Mouse (Mus musculus): ENCODE results near the gene Tnni1.

Gene Tnni1

GRCm38 (mm10) chr1:135844481-135844880 lies 65.2 kb downstream of the Tnni1 start:
- peak; percentile 60 for DNase-seq (ENCODE audit: low spot score)

DNA sequence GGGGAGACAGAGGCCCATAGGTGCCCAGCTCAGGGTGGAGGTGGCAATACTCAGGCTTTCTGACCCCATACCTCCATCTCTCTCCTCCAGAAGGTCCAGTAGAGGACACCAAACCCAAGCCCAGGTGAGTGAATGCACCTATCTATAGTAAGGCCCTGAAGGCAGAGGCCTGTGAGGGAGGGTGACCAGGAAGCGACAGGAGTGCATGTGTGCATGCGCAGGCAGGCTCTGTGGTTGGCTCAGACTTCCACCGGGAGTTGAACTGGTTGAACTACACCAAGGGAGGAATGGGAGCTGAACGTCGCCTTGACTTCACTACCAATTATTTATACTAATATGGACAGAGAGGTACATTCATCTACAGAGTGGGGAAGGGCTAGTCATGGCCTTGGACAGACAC lies 67.4 kb downstream of the Tnni1 start:
- DNase-seq (ENCODE audit: low spot score): no peak

DNA sequence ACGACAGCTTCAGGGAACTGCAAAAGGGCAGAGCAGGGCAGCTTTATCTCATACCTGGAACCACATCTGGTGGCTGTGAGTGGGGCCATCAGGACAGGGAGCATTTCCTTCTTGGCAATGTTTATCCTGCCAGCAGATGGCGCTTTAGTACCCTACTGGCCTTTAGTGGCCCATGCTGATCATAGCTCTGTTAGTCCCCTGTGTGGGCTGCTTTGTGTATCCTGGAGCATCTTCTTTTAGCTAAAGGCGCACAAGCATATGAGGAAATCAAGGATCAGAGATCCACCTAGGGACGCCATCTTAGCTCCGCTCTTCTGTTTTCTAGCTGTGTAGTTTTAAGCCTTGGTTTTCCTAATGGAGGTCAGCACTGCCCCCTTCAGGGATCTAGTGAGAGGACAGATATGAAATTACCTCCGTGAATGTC lies 67.9 kb downstream of the Tnni1 start:
- peak; percentile 15 for DNase-seq (ENCODE audit: low spot score)

DNA sequence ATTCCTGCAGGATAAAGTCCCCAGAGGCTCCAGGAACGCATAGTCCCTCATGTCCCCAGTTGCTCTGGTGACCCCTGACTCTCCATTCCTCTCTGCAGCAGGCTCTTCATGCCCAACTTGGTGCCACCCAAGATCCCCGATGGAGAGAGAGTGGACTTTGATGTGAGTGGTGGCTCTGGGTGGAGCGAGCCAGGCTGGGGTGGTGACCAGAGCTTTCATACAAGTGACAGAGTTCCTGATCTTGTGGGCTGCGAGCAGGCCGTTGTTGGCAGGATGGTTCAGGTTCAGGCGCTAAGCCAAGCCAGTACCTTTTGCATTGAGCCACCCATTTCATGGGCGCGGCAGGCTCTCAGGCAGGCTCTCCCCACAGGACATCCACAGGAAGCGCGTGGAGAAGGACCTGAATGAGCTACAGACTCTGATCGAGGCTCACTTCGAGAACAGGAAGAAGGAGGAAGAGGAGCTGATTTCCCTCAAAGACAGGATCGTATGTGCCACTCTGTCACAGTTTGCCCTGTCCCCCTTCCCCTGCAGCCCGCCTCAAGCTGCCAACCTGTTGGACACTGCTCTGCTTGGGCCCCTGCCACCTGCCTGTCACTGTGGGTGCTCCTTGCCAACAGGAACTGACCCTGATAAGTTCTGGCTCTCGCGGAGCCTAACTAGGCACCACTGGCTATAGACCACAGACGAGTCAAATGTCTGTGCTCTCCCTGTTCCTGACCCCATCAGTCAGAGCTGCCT lies 68.5 kb downstream of the Tnni1 start:
- no peak for DNase-seq (ENCODE audit: low spot score)

DNA sequence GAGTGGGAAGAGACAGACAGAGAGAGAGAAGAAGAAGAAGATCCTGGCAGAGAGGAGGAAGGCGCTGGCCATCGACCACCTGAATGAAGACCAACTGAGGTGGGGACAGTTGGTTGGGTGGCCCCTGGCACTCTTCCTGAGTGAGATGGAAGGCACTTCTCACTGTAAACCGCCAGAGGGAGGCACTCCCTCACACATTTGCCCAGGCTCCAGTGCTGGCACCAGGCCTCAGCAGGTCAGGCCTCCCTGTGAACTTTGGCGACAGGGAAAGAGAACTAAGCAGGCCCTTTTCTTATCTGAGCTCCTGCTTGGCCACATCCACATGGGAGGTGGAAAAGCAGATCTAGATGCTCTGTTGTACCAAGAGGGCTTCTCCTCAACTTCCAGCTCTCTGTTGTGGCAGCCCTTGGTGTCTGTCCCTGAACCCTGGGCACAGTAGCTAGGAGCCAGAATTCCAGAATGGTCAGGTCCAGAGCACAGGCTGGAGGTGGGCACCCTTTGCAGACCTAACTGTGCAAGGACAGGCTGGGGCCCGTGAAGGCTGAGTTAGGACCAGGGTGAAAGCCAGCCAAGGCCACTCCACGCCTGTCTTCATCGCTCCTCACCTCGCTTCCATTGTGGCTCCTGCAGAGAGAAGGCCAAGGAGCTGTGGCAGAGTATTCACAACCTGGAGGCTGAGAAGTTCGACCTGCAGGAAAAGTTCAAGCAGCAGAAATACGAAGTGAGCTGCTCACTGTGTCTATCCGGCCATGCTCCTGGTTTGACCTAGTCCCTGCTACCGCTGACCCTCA lies 71.7 kb downstream of the Tnni1 start:
- peak; percentile 13 for DNase-seq (ENCODE audit: low spot score)

DNA sequence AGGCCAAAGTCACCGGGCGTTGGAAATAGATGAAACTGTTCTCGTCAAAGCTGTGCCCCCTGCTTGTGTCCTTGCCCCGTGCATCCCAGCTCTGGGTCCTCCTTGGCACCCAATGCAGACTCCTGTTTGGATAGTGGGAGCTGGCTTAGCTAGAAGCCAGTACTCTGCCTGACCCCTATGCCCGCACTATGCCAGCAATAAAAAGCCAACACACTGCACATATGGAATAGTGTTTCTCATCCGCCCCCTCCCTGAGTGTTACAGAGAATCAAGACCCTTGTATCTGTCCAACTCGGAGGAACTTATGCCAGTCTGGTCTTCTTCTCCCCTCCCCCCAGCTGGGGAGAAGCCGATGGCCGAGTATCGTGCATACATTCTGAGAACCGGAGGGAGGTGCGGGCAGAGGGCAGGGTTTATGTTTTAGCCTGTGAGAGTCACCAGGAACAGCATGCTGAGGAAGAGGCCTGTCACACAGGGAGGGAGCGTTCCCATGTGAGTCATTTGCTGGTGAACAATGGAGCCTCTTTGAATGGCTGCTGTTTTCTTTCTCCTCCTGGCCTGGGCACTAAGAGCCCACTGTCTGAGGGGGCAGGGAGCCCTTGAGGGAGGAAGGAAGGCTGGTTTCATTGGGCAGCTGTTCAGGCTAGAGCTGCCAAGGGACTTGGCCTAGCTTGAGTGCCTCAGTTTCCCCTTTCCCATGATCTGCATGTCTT lies 73.0 kb downstream of the Tnni1 start:
- DNase-seq (ENCODE audit: low spot score): no peak

DNA sequence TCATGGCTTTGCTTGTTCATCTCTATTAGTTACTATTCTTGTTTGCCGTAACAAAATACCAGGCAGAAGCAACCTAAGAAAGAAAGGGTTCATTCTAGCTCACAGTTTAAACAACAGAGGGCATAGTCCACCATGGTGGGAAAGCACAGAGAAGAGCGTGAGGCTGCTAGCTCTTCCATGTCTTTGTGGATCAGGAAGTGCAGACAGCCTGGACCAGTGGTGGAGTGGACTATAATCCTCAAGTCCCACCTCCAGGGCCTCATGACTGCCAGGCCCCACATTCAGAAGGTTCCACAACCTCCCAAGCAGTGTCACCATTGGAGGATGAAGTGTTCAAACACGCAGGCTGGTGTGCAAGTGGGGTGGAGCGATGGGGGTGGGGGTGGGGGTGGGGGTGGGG lies 74.0 kb downstream of the Tnni1 start:
- DNase-seq (ENCODE audit: low spot score): no peak

- DNase-seq (ENCODE audit: low spot score): no peak
Measured at GRCm38 (mm10) chr1:135854591-135855343, 75.5 kb downstream of the Tnni1 start.

DNA sequence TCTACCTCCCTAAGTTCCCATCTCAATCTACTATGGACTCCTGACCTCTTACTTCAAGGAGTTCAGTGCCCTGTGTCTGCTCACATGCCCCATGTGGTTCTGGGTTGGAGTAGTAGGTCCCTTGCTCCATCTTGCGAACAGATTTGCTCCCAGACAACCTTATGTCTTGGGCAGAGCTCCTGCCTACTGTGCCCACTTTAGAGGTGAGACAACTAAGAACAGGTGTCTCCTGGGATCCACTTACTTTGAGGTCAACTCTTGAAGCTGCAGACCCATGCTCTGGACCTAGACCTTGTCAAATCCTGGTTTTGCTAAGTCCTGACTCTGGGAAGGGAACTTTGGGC lies 76.1 kb downstream of the Tnni1 start:
- no peak for DNase-seq (ENCODE audit: low spot score)

- DNase-seq (ENCODE audit: low spot score): no peak
Measured at GRCm38 (mm10) chr1:135856070-135856469, 76.8 kb downstream of the Tnni1 start.

GRCm38 (mm10) chr1:135857137-135857775 lies 78.0 kb downstream of the Tnni1 start:
- no peak for DNase-seq (ENCODE audit: low spot score)

- DNase-seq (ENCODE audit: low spot score): no peak
Measured at GRCm38 (mm10) chr1:135858533-135858932, 79.3 kb downstream of the Tnni1 start.
